Mouse (Mus musculus) central nervous system, embryonic 18 days (tissue): ENCODE measurements around the gene Hs3st3a1. TPM values are rescaled to one million over a fixed set of nuclear protein-coding genes. Genes with fewer than 3 reads are reported as not detected.

Experiments used
- polyA plus RNA-seq: library from polyadenylated mRNA; depleted of rRNA; stranded (reverse); fragments of >200 nt; gene quantifications from 2 replicates; pipeline ENCODE4 v1.2.3, GENCODE M21; 2012; rRNA removed

The Hs3st3a1 gene
- polyA plus RNA-seq: 1.1 TPM in 2 replicates

GRCm38 (mm10) chr11:64434611-64435545 lies at the start of gene Hs3st3a1:
Hs3st3a1 (plus strand) TSS chr11:64435332.

GRCm38 (mm10) chr11:64436412-64436727 lies 1.2 kb downstream of the Hs3st3a1 start, which contains the start of gene F930015N05Rik:
F930015N05Rik (minus strand) TSS chr11:64436653.

Other genes starting within 250 kb of the Hs3st3a1 start
- 0.53 and 0.72 TPM in 2 replicates for gene F930015N05Rik, start 1.3 kb downstream of the Hs3st3a1 start, polyA plus RNA-seq